Mouse (Mus musculus) 3134 (cell line): ENCODE measurements around the gene Man1b1.

Experiments used
- DNase-seq: peaks from one replicate; pipeline ENCODE4 v3.0.0-alpha.2; 2011; ENCODE audit warnings: low spot score; ENCODE audit not compliant: insufficient read length; ENCODE audit errors: extremely low read depth

The Man1b1 gene

GRCm38 (mm10) chr2:25304657-25305541, 27.2 kb upstream of the Man1b1 start:
- no peak for DNase-seq

GRCm38 (mm10) chr2:25305587-25306359, 26.4 kb upstream of the Man1b1 start:
- no peak for DNase-seq

- no peak for DNase-seq
Measured at GRCm38 (mm10) chr2:25310180-25310579, 22.0 kb upstream of the Man1b1 start.

GRCm38 (mm10) chr2:25310969-25311368, 21.2 kb upstream of the Man1b1 start:
- no peak for DNase-seq

GRCm38 (mm10) chr2:25311491-25311891, 20.6 kb upstream of the Man1b1 start:
- no peak for DNase-seq

- no peak for DNase-seq
Measured at GRCm38 (mm10) chr2:25318119-25318966, 13.8 kb upstream of the Man1b1 start.

- DNase-seq = no peak
Measured at GRCm38 (mm10) chr2:25318971-25319773, 13.0 kb upstream of the Man1b1 start, which contains the start of gene Grin1. TSS of gene Grin1 (minus strand) at chr2:25319187.

- DNase-seq = no peak
Measured at GRCm38 (mm10) chr2:25320084-25320483, 12.1 kb upstream of the Man1b1 start.

GRCm38 (mm10) chr2:25326036-25326435, 6.1 kb upstream of the Man1b1 start:
- DNase-seq = no peak

GRCm38 (mm10) chr2:25328440-25328839, 3.7 kb upstream of the Man1b1 start:
- no peak for DNase-seq

- no peak for DNase-seq
Measured at GRCm38 (mm10) chr2:25331470-25331869, 668 bp upstream of the Man1b1 start.

- DNase-seq = no peak
Measured at GRCm38 (mm10) chr2:25333569-25333968, 1.4 kb downstream of the Man1b1 start.

- DNase-seq = no peak
Measured at GRCm38 (mm10) chr2:25338303-25338702, 6.2 kb downstream of the Man1b1 start.

- DNase-seq = no peak
Measured at GRCm38 (mm10) chr2:25348162-25348561, 16.0 kb downstream of the Man1b1 start.

GRCm38 (mm10) chr2:25349499-25349898, 17.4 kb downstream of the Man1b1 start:
- no peak for DNase-seq

GRCm38 (mm10) chr2:25350701-25351100, 18.6 kb downstream of the Man1b1 start:
- DNase-seq = no peak

GRCm38 (mm10) chr2:25354211-25354610, 22.1 kb downstream of the Man1b1 start:
- no peak for DNase-seq

GRCm38 (mm10) chr2:25355419-25356066, 23.4 kb downstream of the Man1b1 start:
- DNase-seq = no peak
